Comparison of ENCODE assay signal across 13 mouse cellular contexts in genomic region chr5:120777478-120777877, GRCm38 (mm10). TPM values are rescaled to one million over a fixed set of nuclear protein-coding genes. Genes with fewer than 3 reads are reported as not detected.
DNase-seq lines count a peak whose midpoint lies in the region; ATAC-seq and TF ChIP-seq lines count a peak whose summit lies in the region.
"Had no signal": no experiment of that assay in that cellular context is flagged by ENCODE, and none has a peak within 500 bp of the region (broad histone marks: within the 10 kb centered on the region; RNA-seq: fewer than 3 reads in every experiment).

Oas3 (minus strand) TSS chr5:120777661.

- no peak for TF ChIP-seq CTCF in intestine, postnatal 0 days (IDR thresholded peaks at IDR 0.05; ENCODE audit: low read depth)
- no peak for TF ChIP-seq CTCF in cerebellum, adult 2 months (IDR thresholded peaks at IDR 0.05; ENCODE audit: borderline replicate concordance, insufficient read depth, low read depth, low read length)

- no peaks in the 10 kb centered on the region for H3K36me3 ChIP-seq in intestine, postnatal 0 days (ENCODE audit: control insufficient read depth, insufficient read depth)
- no peaks in the 10 kb centered on the region for H3K36me3 ChIP-seq in intestine, embryonic 15.5 days
- no peaks in the 10 kb centered on the region for H3K36me3 ChIP-seq in forebrain, embryonic 16.5 days (ENCODE audit: control insufficient read depth, insufficient read depth)
- no peaks in the 10 kb centered on the region for H3K36me3 ChIP-seq in intestine, embryonic 16.5 days (ENCODE audit: control insufficient read depth, insufficient read depth, low read length)
- H3K36me3 ChIP-seq: hindbrain, embryonic 13.5 days had no signal

- H3K4me2 ChIP-seq in intestine, postnatal 0 days (replicated peaks; ENCODE audit: low read depth), result peak within 1 kb of the TSS; percentile 44; the same call in 1 of the 2 replicates
- H3K4me2 ChIP-seq in intestine, embryonic 15.5 days (replicated peaks), result no peak within 1 kb of the TSS
- H3K4me2 ChIP-seq in forebrain, embryonic 16.5 days (ENCODE audit: low read length), result no peak within 1 kb of the TSS
- H3K4me2 ChIP-seq in intestine, embryonic 16.5 days (ENCODE audit: low read depth, low read length), result no peak within 1 kb of the TSS
- H3K4me2 ChIP-seq: hindbrain, embryonic 13.5 days had no signal

- no peak for TF ChIP-seq POLR2A in cerebellum, adult 2 months (IDR thresholded peaks at IDR 0.05; ENCODE audit: borderline replicate concordance, insufficient read depth, low read length)

- H3K27me3 ChIP-seq in intestine, postnatal 0 days (replicated peaks; ENCODE audit: control insufficient read depth, insufficient read depth, low read length), result no peaks in the 10 kb centered on the region; the same call in 1 of the 2 replicates
- H3K27me3 ChIP-seq in intestine, embryonic 15.5 days (replicated peaks), result no peaks in the 10 kb centered on the region
- no peaks in the 10 kb centered on the region for H3K27me3 ChIP-seq in cerebellum, adult 2 months (ENCODE audit: control insufficient read depth, insufficient read depth, low read length)
- no peaks in the 10 kb centered on the region for H3K27me3 ChIP-seq in forebrain, embryonic 16.5 days (replicated peaks; ENCODE audit: control insufficient read depth, insufficient read depth, low read length)
- no peaks in the 10 kb centered on the region for H3K27me3 ChIP-seq in intestine, embryonic 16.5 days (replicated peaks; ENCODE audit: control insufficient read depth, insufficient read depth, low read length)
- H3K27me3 ChIP-seq: hindbrain, embryonic 13.5 days had no signal

- DNase-seq in 3T3-L1 (ENCODE audit: low read depth, low spot score), result peak; percentile 63
- no peak for DNase-seq in cerebellum, adult 2 months
- DNase-seq: adrenal gland, postnatal 36 days; cerebellum, postnatal 14 days; kidney, postnatal 36 days had no signal

- no peaks in the 10 kb centered on the region for H3K4me1 ChIP-seq in intestine, postnatal 0 days (replicated peaks; ENCODE audit: control insufficient read depth, insufficient read depth, low read length)
- no peaks in the 10 kb centered on the region for H3K4me1 ChIP-seq in intestine, embryonic 15.5 days (replicated peaks)
- H3K4me1 ChIP-seq in brown adipose tissue, adult 24 weeks (ENCODE audit: control insufficient read depth, insufficient read depth, insufficient read length, low read length), result no peaks in the 10 kb centered on the region
- no peaks in the 10 kb centered on the region for H3K4me1 ChIP-seq in cerebellum, adult 2 months (ENCODE audit: control insufficient read depth, insufficient read depth, low read length)
- no peaks in the 10 kb centered on the region for H3K4me1 ChIP-seq in forebrain, embryonic 16.5 days (replicated peaks; ENCODE audit: control insufficient read depth, insufficient read depth, low read length)
- H3K4me1 ChIP-seq in intestine, embryonic 16.5 days (ENCODE audit: control insufficient read depth, insufficient read depth, low read length), result no peaks in the 10 kb centered on the region
- H3K4me1 ChIP-seq: hindbrain, embryonic 13.5 days had no signal

- H3K27ac ChIP-seq in intestine, postnatal 0 days (ENCODE audit: low read depth, low read length), result no peak within 1 kb of the TSS
- H3K27ac ChIP-seq in intestine, embryonic 15.5 days, result no peak within 1 kb of the TSS
- no peak within 1 kb of the TSS for H3K27ac ChIP-seq in brown adipose tissue, adult 24 weeks (replicated peaks; ENCODE audit: low read depth, low read length)
- H3K27ac ChIP-seq in cerebellum, adult 2 months (ENCODE audit: insufficient read depth, low read length), result no peak within 1 kb of the TSS
- H3K27ac ChIP-seq in forebrain, embryonic 16.5 days (ENCODE audit: low read length), result no peak within 1 kb of the TSS
- H3K27ac ChIP-seq in intestine, embryonic 16.5 days (ENCODE audit: low read length), result no peak within 1 kb of the TSS
- H3K27ac ChIP-seq: hindbrain, embryonic 13.5 days had no signal

- 45% methylated on average over 9 of the region's 9 CpGs for WGBS in intestine, postnatal 0 days
- 57% methylated on average over 9 of the region's 9 CpGs for WGBS in intestine, embryonic 15.5 days
- WGBS in cerebellum, adult 2 months, result 75% methylated on average over 9 of the region's 9 CpGs
- 82% methylated on average over 9 of the region's 9 CpGs for WGBS in forebrain, embryonic 16.5 days
- 63% methylated on average over 9 of the region's 9 CpGs for WGBS in intestine, embryonic 16.5 days

- ATAC-seq in intestine, postnatal 0 days, result peak; percentile 48
- no peak for ATAC-seq in intestine, embryonic 15.5 days
- ATAC-seq in megakaryocyte-erythroid progenitor cell, adult 5-6 weeks (replicated peaks; ENCODE audit: low FRiP score, low TSS enrichment, poor library complexity, severe bottlenecking), result peak; percentile 42
- no peak for ATAC-seq in forebrain, embryonic 16.5 days
- ATAC-seq in intestine, embryonic 16.5 days, result no peak
- ATAC-seq: midbrain, embryonic 16.5 days had no signal

- no peaks in the 10 kb centered on the region for H3K9me3 ChIP-seq in intestine, postnatal 0 days (ENCODE audit: control insufficient read depth)
- H3K9me3 ChIP-seq in intestine, embryonic 15.5 days, result no peaks in the 10 kb centered on the region
- H3K9me3 ChIP-seq in forebrain, embryonic 16.5 days (ENCODE audit: control insufficient read depth, low read length), result no peaks in the 10 kb centered on the region
- no peaks in the 10 kb centered on the region for H3K9me3 ChIP-seq in intestine, embryonic 16.5 days (ENCODE audit: control insufficient read depth, low read length)
- H3K9me3 ChIP-seq: hindbrain, embryonic 13.5 days had no signal

- no peak within 1 kb of the TSS for H3K9ac ChIP-seq in intestine, postnatal 0 days (ENCODE audit: low read depth, low read length)
- H3K9ac ChIP-seq in intestine, embryonic 15.5 days, result no peak within 1 kb of the TSS
- no peak within 1 kb of the TSS for H3K9ac ChIP-seq in forebrain, embryonic 16.5 days (replicated peaks; ENCODE audit: low read depth, low read length)
- H3K9ac ChIP-seq in intestine, embryonic 16.5 days (ENCODE audit: low read depth, low read length), result no peak within 1 kb of the TSS
- H3K9ac ChIP-seq: hindbrain, embryonic 13.5 days had no signal

- H3K4me3 ChIP-seq in intestine, postnatal 0 days (ENCODE audit: low read depth, low read length), result no peak within 1 kb of the TSS
- no peak within 1 kb of the TSS for H3K4me3 ChIP-seq in intestine, embryonic 15.5 days (replicated peaks)
- peak within 1 kb of the TSS; percentile 16; the same call in 1 of the 2 replicates for H3K4me3 ChIP-seq in brown adipose tissue, adult 24 weeks (ENCODE audit: insufficient read depth, low read depth, low read length)
- no peak within 1 kb of the TSS for H3K4me3 ChIP-seq in cerebellum, adult 2 months (replicated peaks; ENCODE audit: insufficient read depth, low read depth, low read length)
- no peak within 1 kb of the TSS for H3K4me3 ChIP-seq in forebrain, embryonic 16.5 days (replicated peaks; ENCODE audit: low read length)
- H3K4me3 ChIP-seq in intestine, embryonic 16.5 days (ENCODE audit: low read length), result no peak within 1 kb of the TSS
- H3K4me3 ChIP-seq: hindbrain, embryonic 13.5 days had no signal

RNA-seq across cellular contexts. Expression of gene Oas3, which starts in this region (rescaled TPM):
- polyA plus RNA-seq in intestine, postnatal 0 days (2015; fragmentation: Nextera tagmentation; extraction: Ambion mirVana), result 0.66 and 0.78 TPM in 2 replicates
- 0.20 TPM in 2 replicates for polyA plus RNA-seq in intestine, embryonic 15.5 days (2015; fragmentation: Nextera tagmentation; extraction: Ambion mirVana)
- polyA plus RNA-seq in brown adipose tissue, adult 24 weeks (2012; ENCODE audit: insufficient read depth, insufficient read length, missing spikeins), result 0.33 TPM in 1 of 2 replicates, not detected in the other
- 2.3 and 4.2 TPM in 2 replicates for total RNA-seq in megakaryocyte-erythroid progenitor cell, adult 5-6 weeks (2014; fragmentation: Nextera tagmentation)
- 1.8 and 2.0 TPM in 2 replicates for total RNA-seq in megakaryocyte-erythroid progenitor cell, adult 5-6 weeks (2017)
- polyA plus RNA-seq in cerebellum, adult 2 months (2012; rRNA removed), result 0.08 TPM in 2 replicates
- polyA plus RNA-seq in forebrain, embryonic 16.5 days (2015; fragmentation: Nextera tagmentation; extraction: Ambion mirVana), result 0.15 and 0.25 TPM in 2 replicates
- polyA plus RNA-seq in intestine, embryonic 16.5 days (2015; fragmentation: Nextera tagmentation; extraction: Ambion mirVana), result 0.18 and 0.20 TPM in 2 replicates

Comparison
In these comparisons a context has a peak if more than half of its experiments do, and no peak if none do; other contexts are left out.
1. Peak in ATAC-seq and H3K4me2 ChIP-seq in intestine, postnatal 0 days; RNA of the gene not detected or under 1 TPM.